Mouse (Mus musculus) midbrain, postnatal 0 days (tissue): ENCODE results near the gene Dnajc3. TPM values are rescaled to one million over a fixed set of nuclear protein-coding genes. Genes with fewer than 3 reads are reported as not detected.

Experiments used
- ATAC-seq: fragments of 200-750 bp; cut with Nextera tagmentation; 2 replicates; pipeline ENCODE4 v1.8.0; 2017; ENCODE audit warnings: moderate number of reproducible peaks, mild to moderate bottlenecking, moderate TSS enrichment, moderate library complexity; ENCODE audit not compliant: low FRiP score
- DNase-seq: peaks from one replicate; pipeline ENCODE4 v3.0.0-alpha.2; 2015; ENCODE audit warnings: low spot score
- H3K27ac ChIP-seq: fragments of 300-500 bp; sonication (generic); 2 replicates; pipeline ENCODE4 v1.5.1; 2014; ENCODE audit warnings: low read depth, mild to moderate bottlenecking, low read length, mixed read lengths
- H3K27me3 ChIP-seq: fragments of 300-500 bp; sonication (generic); 2 replicates; pipeline ENCODE4 v1.6.1; 2014; ENCODE audit warnings: low read length, control low read depth, mixed read lengths; ENCODE audit not compliant: insufficient read depth
- H3K36me3 ChIP-seq: fragments of 300-500 bp; sonication (generic); 2 replicates; pipeline ENCODE4 v1.6.1; 2014; ENCODE audit warnings: low read length, control low read depth, mixed read lengths; ENCODE audit not compliant: insufficient read depth
- H3K4me1 ChIP-seq: fragments of 300-500 bp; sonication (generic); 2 replicates; pipeline ENCODE4 v1.6.1; 2014; ENCODE audit warnings: mild to moderate bottlenecking, control low read depth, antibody characterized with exemption, low read length, mixed read lengths; ENCODE audit not compliant: insufficient read depth
- H3K4me2 ChIP-seq: fragments of 300-500 bp; sonication (generic); 2 replicates; pipeline ENCODE4 v1.6.1; 2014; ENCODE audit warnings: low read depth, mild to moderate bottlenecking, low read length, mixed read lengths; ENCODE audit not compliant: poor library complexity, severe bottlenecking
- H3K4me3 ChIP-seq: fragments of 300-500 bp; sonication (generic); 2 replicates; pipeline ENCODE4 v1.5.1; 2014; ENCODE audit warnings: low read depth, mild to moderate bottlenecking, low read length, moderate library complexity
- H3K9ac ChIP-seq: fragments of 300-500 bp; sonication (generic); replicated peaks from 2 replicates; pipeline ENCODE4 v1.6.1; 2014; ENCODE audit warnings: mild to moderate bottlenecking, low read length, moderate library complexity, mixed read lengths; ENCODE audit not compliant: poor library complexity, severe bottlenecking
- H3K9me3 ChIP-seq: fragments of 300-500 bp; sonication (generic); 2 replicates; pipeline ENCODE4 v1.6.1; 2016; ENCODE audit warnings: low read length, control low read depth
- CTCF ChIP-seq: IDR thresholded peaks from 2 replicates; pipeline ENCODE4 v1.5.1; 2016; ENCODE audit warnings: antibody characterized with exemption, mild to moderate bottlenecking
- WGBS: fragments of 180-500 bp; shearing (Covaris S2); extraction: QIAGEN DNeasy Blood & Tissue Kit; methylation state at CpG from one replicate; pipeline ENCODE4 v1.1.7; 2014; 5-methylcytosine and 5-hydroxymethylcytosine counted together
- polyA plus RNA-seq: library from polyadenylated mRNA; unstranded; fragments of >200 nt; fragmentation: Nextera tagmentation; extraction: Ambion mirVana; gene quantifications from 2 replicates; pipeline ENCODE4 v1.2.1, GENCODE M21; 2015
- total RNA-seq: library from RNA; depleted of rRNA; stranded (reverse); fragments of >200 nt; gene quantifications from 2 replicates; pipeline ENCODE4 v1.2.3, GENCODE M21; 2014; rRNA removed

Gene Dnajc3
- total RNA-seq = 22.0 and 23.7 TPM in 2 replicates
- 19.2 and 19.9 TPM in 2 replicates for polyA plus RNA-seq

DNA sequence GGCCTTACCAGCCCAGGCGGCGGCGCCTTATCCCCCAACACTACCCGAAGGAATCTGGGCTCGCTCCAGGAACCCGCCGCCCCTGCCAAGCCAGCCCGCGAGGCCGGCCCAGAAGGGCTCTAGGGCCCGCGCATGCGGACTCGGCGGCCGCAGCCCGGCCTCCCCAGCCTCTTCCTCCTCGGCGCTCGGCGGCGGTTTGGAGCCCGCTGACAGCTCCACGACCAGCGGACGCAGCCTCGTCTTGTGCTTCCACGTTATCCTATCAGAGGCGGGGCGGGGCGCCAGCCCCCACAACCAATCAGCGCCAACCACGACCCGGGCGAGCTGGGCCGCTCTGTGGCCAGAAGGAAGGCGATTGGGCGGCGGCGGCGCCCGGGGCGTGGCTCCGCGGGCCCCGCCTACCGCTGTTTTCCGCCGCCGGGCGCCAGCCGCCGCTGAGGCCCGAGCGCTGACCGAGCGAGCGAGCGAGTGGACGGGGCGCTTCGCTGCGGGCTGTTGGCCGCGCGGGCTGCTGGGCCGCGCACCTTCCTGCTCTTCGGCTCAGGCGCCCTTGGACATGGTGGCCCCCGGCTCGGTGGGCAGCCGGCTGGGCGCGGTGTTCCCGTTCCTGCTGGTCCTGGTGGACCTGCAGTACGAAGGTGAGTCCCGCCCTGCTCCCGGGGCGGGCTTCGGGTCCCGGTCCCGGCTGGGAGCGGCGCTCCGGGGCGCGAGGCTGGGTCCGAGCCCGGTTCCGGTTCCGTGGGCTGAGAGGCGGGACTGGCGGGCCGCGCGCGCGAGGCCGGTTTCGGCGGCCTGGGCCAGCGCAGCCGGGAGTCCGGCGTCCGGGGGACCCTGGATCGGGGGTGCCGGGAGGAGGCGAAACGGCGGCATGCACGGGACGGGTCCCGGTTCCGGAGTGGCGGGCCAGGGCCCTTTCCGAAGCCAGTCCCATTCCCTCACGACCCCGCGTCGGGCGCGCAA lies at the start of gene Dnajc3:
Gene Dnajc3, plus strand, starts transcription at position 444 of the 960 bp plus-strand sequence.
- WGBS = 1% methylated on average over 103 of the region's 124 CpGs
- peak within 1 kb of the TSS; percentile 89 for H3K27ac ChIP-seq
- 0 out of 2 replicates have a peak, but pooled peaks cover 3% of the 10 kb centered on the region for H3K4me1 ChIP-seq
- TF ChIP-seq CTCF = no peak
- H3K27me3 ChIP-seq = no peaks in the 10 kb centered on the region
- peak within 1 kb of the TSS; percentile 100 for H3K4me3 ChIP-seq
- peak within 1 kb of the TSS; percentile 97 for H3K9ac ChIP-seq
- ATAC-seq = peak; percentile 100
- no peaks in the 10 kb centered on the region for H3K36me3 ChIP-seq
- no peaks in the 10 kb centered on the region for H3K9me3 ChIP-seq
- DNase-seq = peak; percentile 99
- H3K4me2 ChIP-seq = peak within 1 kb of the TSS; percentile 71

DNA sequence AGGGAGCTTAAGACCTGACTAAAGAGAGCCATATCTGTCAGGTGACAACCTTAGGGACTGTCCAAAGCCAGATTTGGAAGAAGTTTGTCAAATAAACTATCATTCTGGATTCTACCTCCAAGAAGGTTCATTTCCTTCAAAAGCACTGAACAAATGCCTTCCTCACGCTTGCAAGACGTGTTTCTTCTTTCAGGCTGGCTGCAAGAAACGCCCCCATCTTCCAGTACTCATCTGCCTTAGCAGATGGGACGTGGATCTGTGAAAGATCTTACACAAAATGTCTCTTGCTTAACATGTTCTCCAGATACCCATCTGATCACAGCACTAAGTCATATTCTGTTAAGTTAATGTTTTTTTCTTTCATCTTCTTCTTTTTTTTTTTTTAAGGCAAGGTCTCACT lies 47.7 kb upstream of the Dnajc3 start:
- 98% methylated on average over 4 of the region's 4 CpGs for WGBS
- Histone ChIP-seq H3K36me3 (peaks cover 63% of the 10 kb centered on the region), H3K4me3 (no peak overlapping the region), H3K27me3 (no peaks in the 10 kb centered on the region), H3K4me1 (no peaks in the 10 kb centered on the region), H3K27ac (no peak overlapping the region), H3K9ac (no peak overlapping the region), H3K9me3 (no peaks in the 10 kb centered on the region), H3K4me2 (no peak overlapping the region)
- TF ChIP-seq CTCF = no peak
- no peak for ATAC-seq
- no peak for DNase-seq

DNA sequence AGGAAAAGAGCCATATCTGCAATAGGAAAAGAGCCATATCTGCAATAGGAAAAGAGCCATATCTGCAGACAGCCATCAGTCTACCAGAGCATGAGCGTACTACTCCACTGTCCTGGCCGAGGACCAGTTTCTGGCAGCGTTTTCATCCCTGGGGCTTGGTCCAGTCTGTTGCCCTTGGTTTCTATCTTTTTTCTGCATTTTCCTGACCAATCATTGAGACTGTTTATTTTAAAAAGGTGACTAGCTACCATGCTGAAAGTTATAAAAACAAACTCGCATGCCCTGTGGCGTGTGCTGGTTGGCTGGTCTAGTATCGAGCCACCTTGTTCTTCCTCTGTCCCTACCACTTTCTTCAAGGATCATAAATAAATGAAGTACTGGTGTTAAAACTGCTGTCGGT lies 42.5 kb upstream of the Dnajc3 start:
- H3K36me3 ChIP-seq = peaks cover 67% of the 10 kb centered on the region
- DNase-seq (no peak), ATAC-seq (no peak)
- 88% methylated on average over 7 of the region's 7 CpGs for WGBS
- H3K4me2 ChIP-seq = no peak overlapping the region
- no peaks in the 10 kb centered on the region for H3K4me1 ChIP-seq
- no peaks in the 10 kb centered on the region for H3K9me3 ChIP-seq
- no peak overlapping the region for H3K27ac ChIP-seq
- no peak overlapping the region for H3K4me3 ChIP-seq
- H3K27me3 ChIP-seq = no peaks in the 10 kb centered on the region
- no peak for TF ChIP-seq CTCF
- no peak overlapping the region for H3K9ac ChIP-seq

DNA sequence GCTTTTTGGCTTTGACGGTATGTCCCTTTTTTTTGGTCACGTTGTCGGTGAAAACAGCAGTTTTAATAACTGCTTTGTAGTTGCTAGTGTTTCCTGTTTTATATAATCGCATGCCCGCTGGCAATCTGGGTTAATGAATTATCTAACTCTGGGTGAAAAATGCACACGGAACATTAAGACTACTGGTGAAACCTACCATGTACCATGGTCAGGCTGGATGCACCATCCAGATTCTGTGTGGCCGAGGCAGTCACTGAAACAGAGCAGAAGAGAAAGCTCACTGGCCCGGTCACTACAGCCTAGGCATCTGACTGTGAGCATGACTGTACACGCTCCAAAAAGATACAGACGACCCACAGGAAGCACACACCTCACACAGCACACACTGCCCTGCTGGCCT lies 42.1 kb upstream of the Dnajc3 start:
- Histone ChIP-seq H3K9me3 (no peaks in the 10 kb centered on the region), H3K27ac (no peak overlapping the region), H3K27me3 (no peaks in the 10 kb centered on the region), H3K4me3 (no peak overlapping the region), H3K4me1 (no peaks in the 10 kb centered on the region), H3K36me3 (peaks cover 71% of the 10 kb centered on the region), H3K4me2 (no peak overlapping the region), H3K9ac (no peak overlapping the region)
- 95% methylated on average over 10 of the region's 10 CpGs for WGBS
- no peak for TF ChIP-seq CTCF
- DNase-seq (no peak), ATAC-seq (no peak)

DNA sequence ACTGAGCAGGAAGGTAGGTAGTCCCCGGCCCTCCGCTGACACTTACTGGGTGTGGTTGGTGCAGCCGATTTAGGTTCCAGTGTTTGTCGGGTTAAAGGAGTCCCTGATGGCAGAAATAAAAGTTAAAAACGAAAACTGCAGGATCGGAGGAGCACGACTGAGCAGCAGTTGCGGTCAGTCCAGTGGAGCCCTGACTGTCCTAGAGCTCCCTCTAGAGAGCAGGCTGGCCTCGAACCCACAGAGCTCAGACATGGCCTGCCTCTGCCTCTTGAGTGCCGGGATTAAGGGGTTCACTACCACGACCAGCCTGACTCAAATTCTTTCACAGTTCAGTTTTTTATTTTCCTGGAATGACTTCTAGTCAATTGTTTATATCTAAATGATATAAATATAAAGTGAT lies 37.8 kb upstream of the Dnajc3 start:
- Histone ChIP-seq H3K36me3 (peaks cover 78% of the 10 kb centered on the region), H3K4me3 (no peak overlapping the region), H3K27me3 (no peaks in the 10 kb centered on the region), H3K9me3 (no peaks in the 10 kb centered on the region), H3K9ac (no peak overlapping the region), H3K4me1 (no peaks in the 10 kb centered on the region), H3K4me2 (no peak overlapping the region), H3K27ac (no peak overlapping the region)
- TF ChIP-seq CTCF = no peak
- ATAC-seq = no peak
- 83% methylated on average over 11 of the region's 11 CpGs for WGBS
- DNase-seq = no peak

DNA sequence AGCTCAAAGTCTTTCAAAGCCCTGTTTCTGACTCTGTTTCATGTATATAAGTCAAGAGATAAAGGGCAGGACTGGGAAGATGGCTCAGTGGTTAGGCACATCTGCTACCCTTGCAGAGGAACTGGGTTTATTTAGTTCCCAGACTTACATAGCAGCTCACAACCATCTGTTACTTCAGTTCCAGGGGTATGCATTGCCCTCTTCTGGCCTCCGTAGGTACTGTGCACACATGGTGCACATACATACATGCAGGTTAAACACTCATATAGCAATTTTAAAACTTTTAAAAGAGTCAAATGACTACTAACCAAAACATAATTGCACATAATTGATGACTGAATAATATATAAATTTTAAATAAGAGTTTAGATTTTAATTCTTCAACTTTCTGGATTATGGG lies 36.9 kb upstream of the Dnajc3 start:
- DNase-seq = no peak
- Histone ChIP-seq H3K27ac (no peak overlapping the region), H3K4me1 (no peaks in the 10 kb centered on the region), H3K27me3 (no peaks in the 10 kb centered on the region), H3K4me2 (no peak overlapping the region), H3K9ac (no peak overlapping the region), H3K36me3 (peaks cover 74% of the 10 kb centered on the region), H3K4me3 (no peak overlapping the region), H3K9me3 (no peaks in the 10 kb centered on the region)
- ATAC-seq = no peak
- 97% methylated on average over 1 of the region's 1 CpGs for WGBS
- TF ChIP-seq CTCF = peak; percentile 48
